Mouse (Mus musculus): ENCODE measurements at regions not wholly inside any gene's neighbourhood (a gene's known extent, or its start where the extent isn't known, plus 50 kb on each side); places are given as distances from the start of the nearest gene placed in this dataset.

- TF ChIP-seq CTCF (IDR thresholded peaks at IDR 0.05) (no peak), POLR2A (IDR thresholded peaks at IDR 0.05; ENCODE audit: insufficient read depth, low read depth, low read length) (no peak)
Measured at GRCm38 (mm10) chr16:66095682-66096081, 280.6 kb downstream of the Vgll3 start.
